Mouse (Mus musculus) heart, adult 2 months (tissue): ENCODE results near the gene Lamb3. TPM values are rescaled to one million over a fixed set of nuclear protein-coding genes. Genes with fewer than 3 reads are reported as not detected.
A peak's percentile ranks its signal among the peaks of the same experiment; 100 is the strongest.

Source experiments
- DNase-seq, 2 experiments: peaks; one replicate each; pipeline ENCODE4 v3.0.0; 2021
- H3K27ac ChIP-seq: fragments of 200-600 bp; 2 replicates; pipeline ENCODE4 v1.8.1; 2022
- H3K27me3 ChIP-seq: fragments of 200-500 bp; 2 replicates; pipeline ENCODE4 v1.6.1; 2012; ENCODE audit warnings: mild to moderate bottlenecking, low read length, inconsistent platforms, mixed read lengths; ENCODE audit not compliant: control insufficient read depth, insufficient read depth
- H3K36me3 ChIP-seq: fragments of 200-500 bp; 2 replicates; pipeline ENCODE4 v1.6.1; 2012; ENCODE audit warnings: low read length, inconsistent platforms; ENCODE audit not compliant: control insufficient read depth, insufficient read depth
- H3K4me1 ChIP-seq: fragments of 200-500 bp; 2 replicates; pipeline ENCODE4 v1.6.1; 2011; ENCODE audit warnings: low read length; ENCODE audit not compliant: control insufficient read depth, insufficient read depth
- H3K4me3 ChIP-seq: fragments of 200-600 bp; 2 replicates; pipeline ENCODE4 v1.8.1; 2022
- H3K79me2 ChIP-seq: fragments of 200-500 bp; replicated peaks from 2 replicates; pipeline ENCODE4 v1.6.1; 2012; ENCODE audit warnings: mild to moderate bottlenecking, inconsistent platforms, low read length, moderate library complexity, mixed read lengths; ENCODE audit not compliant: control insufficient read depth, insufficient read depth
- H3K9ac ChIP-seq: fragments of 200-500 bp; 2 replicates; pipeline ENCODE4 v1.6.1; 2012; ENCODE audit warnings: low read depth, mild to moderate bottlenecking, control low read depth, inconsistent platforms, low read length, mixed read lengths
- CTCF ChIP-seq: fragments of 200-600 bp; IDR thresholded peaks from 2 replicates; pipeline ENCODE4 v1.8.1; 2022; ENCODE audit warnings: antibody characterized with exemption, mild to moderate bottlenecking, moderate library complexity
- EP300 ChIP-seq: fragments of 200-500 bp; IDR thresholded peaks from 2 replicates; pipeline ENCODE4 v1.6.1; 2011; ENCODE audit warnings: low read depth, low read length, control low read depth; ENCODE audit not compliant: insufficient read depth
- POLR2A ChIP-seq: fragments of 200-500 bp; IDR thresholded peaks from 2 replicates; pipeline ENCODE4 v1.6.1; 2011; ENCODE audit warnings: mild to moderate bottlenecking, low read depth, low read length, control low read depth; ENCODE audit not compliant: insufficient read depth
- WGBS: fragments of 180-500 bp; shearing (Covaris S2); methylation state at CpG from one replicate; pipeline ENCODE4 v1.1.7; 2018; 5-methylcytosine and 5-hydroxymethylcytosine counted together
- intact Hi-C: fragments of 180-260 bp; cut with DNase I; formaldehyde crosslinking; loops from one replicate; pipeline ENCODE4 v1.15.1; 2025
- polyA plus RNA-seq: library from polyadenylated mRNA; depleted of rRNA; stranded (reverse); fragments of >200 nt; gene quantifications from 2 replicates; pipeline ENCODE4 v1.2.3, GENCODE M21; 2012
- total RNA-seq, 2 experiments: library from RNA; stranded (reverse); gene quantifications; 2 replicates each; pipeline ENCODE4 v1.2.3; 2021

The Lamb3 gene
- total and polyA plus RNA-seq, 3 experiments = 9.2 to 11.9 (median 11.4) TPM

DNA sequence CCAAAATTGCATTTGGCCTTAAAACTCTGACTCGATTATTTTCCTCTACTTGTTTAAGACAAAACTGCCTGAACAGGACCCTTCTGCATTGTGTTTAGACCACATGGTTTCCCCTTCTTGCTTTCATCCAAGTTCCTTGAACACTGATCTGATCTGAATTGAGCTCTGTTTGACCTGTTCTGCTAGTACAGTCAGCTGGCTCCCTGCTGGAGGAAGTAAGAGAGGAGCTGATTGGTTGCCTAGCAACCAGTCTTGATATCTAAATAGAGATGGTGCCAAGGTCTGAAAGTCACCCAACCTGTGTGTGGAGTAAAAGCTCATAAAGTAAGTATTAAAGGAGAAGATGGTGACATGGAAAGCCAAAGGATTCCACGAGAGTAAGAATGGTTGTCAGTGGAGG is 37.6 kb upstream of the Lamb3 start:
- Histone ChIP-seq H3K27ac (no peak overlapping the region), H3K36me3 (no peaks in the 10 kb centered on the region), H3K79me2 (no peaks in the 10 kb centered on the region), H3K4me3 (no peak overlapping the region), H3K27me3 (no peaks in the 10 kb centered on the region), H3K9ac (no peak overlapping the region), H3K4me1 (peaks cover 9% of the 10 kb centered on the region)
- DNase-seq = peak in 1 of 2 experiments; percentile 24
- WGBS = 51% methylated on average over 2 of the region's 2 CpGs
- no peak for TF ChIP-seq EP300
- TF ChIP-seq CTCF = no peak
- TF ChIP-seq POLR2A = no peak
- intact Hi-C loops = no loop called here

DNA sequence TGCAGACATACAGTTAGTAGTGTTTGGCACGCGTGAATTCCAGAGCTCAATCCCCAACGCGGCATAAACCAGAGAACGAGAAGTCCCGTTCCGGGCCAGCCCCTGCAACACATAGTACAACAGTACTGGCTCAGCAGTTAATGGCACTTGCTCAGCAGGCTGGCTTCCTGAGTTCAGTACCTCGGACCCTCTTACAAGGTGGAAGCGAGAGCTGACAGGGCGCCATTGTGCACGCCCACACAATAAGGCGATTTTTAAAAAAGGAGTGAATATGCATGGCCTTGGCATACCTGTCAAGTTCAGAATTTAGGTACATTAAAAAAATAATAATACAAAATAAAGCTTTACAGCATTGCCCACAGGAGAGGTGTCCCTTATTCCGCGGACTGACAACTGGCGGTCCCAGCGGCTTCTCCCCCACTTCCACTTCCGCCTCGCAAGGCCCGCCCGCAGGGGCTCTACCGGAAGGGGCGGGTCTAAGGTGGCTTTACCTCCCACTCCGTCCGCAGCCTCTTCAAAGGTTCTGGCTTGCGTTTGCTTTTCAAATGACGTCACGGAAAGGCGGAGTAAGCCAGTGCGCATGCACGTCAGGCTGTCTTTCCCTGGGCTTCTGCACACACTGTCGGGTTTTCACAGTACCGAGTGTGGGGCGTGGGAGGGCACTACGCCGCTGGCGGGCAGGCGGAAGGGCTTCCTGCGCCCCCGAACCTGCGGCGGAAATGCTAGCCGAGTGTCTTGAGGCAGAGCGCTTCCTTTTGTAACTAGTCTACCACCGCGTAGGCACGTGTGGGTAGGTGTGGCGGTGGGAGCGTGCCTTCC is 34.3 kb upstream of the Lamb3 start:
- WGBS = under 1% methylated on average over 48 of the region's 48 CpGs
- DNase-seq = peak; percentile 96 to 97
- Histone ChIP-seq H3K27me3 (no peaks in the 10 kb centered on the region), H3K36me3 (no peaks in the 10 kb centered on the region), H3K4me1 (peaks cover 11% of the 10 kb centered on the region), H3K79me2 (no peaks in the 10 kb centered on the region), H3K27ac (peak overlapping the region; percentile 95), H3K4me3 (peak overlapping the region; percentile 87), H3K9ac (peak overlapping the region; percentile 96)
- peak; percentile 82 for TF ChIP-seq EP300
- TF ChIP-seq CTCF = no peak
- TF ChIP-seq POLR2A = peak; percentile 97
- intact Hi-C loops = loop anchor here (1.0 kb wide), 1 partner anchor 43 kb away; the partner anchor contains the start of gene Diexf

DNA sequence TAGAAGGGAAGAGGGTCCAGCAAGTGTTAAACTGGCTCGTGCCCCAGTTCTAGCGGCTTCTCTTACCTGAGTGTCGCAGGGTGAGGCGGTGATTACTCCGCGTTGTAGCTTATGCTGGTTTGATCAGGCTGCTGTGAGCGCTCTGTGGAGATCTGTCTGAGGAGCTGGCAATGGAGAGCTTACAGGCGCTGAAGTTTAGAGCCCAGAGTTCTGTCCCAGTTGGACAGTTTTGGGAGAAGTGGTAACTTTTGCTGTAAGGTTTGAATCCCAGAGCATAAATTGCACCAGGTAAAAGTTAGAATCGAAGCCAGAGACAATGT is 33.7 kb upstream of the Lamb3 start:
- Histone ChIP-seq H3K36me3 (no peaks in the 10 kb centered on the region), H3K4me3 (peak overlapping the region; percentile 87), H3K9ac (peak overlapping the region; percentile 96), H3K27me3 (no peaks in the 10 kb centered on the region), H3K79me2 (no peaks in the 10 kb centered on the region), H3K27ac (peak overlapping the region; percentile 95), H3K4me1 (peaks cover 11% of the 10 kb centered on the region)
- no peak for TF ChIP-seq POLR2A
- no peak for TF ChIP-seq EP300
- no peak for TF ChIP-seq CTCF
- DNase-seq = no peak
- 12% methylated on average over 9 of the region's 9 CpGs for WGBS
- intact Hi-C loops = loop anchor here (1.0 kb wide), 1 partner anchor 43 kb away; the partner anchor contains the start of gene Diexf

DNA sequence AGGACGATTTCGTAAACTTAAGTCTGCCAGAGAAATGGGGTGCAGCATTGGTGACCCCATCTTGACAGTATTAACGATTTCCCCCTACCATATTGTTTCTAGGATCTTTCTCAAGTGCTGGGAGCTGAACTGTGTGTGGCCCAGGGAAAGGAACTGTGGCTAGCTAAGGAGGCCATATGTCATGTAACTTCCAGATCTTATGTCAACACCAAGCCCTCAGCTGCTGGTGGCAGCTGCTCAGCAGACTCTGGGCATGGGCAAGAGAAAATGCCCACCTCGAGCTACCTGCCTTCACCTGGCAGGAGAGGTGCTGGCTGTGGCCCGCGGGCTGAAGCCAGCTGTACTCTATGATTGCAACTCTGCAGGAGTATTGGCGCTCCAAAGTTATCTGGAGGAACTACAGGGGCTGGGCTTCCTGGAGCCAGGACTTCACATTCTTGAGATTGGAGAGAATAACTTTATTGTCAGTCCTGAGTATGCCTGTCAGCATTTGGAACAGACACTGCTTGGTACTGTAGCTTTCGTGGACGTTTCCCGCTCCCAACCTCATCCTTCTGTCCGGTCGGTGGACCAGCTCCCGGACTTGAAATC is 33.3 kb upstream of the Lamb3 start:
- intact Hi-C loops = no loop called here
- Histone ChIP-seq H3K4me1 (peaks cover 11% of the 10 kb centered on the region), H3K4me3 (peak overlapping the region; percentile 87), H3K27me3 (no peaks in the 10 kb centered on the region), H3K9ac (no peak overlapping the region; the same call in none of the 2 replicates), H3K79me2 (no peaks in the 10 kb centered on the region), H3K36me3 (no peaks in the 10 kb centered on the region), H3K27ac (peak overlapping the region; percentile 95)
- DNase-seq = peak in 1 of 2 experiments; percentile 25
- TF ChIP-seq POLR2A = no peak
- no peak for TF ChIP-seq CTCF
- TF ChIP-seq EP300 = no peak
- 39% methylated on average over 13 of the region's 13 CpGs for WGBS

DNA sequence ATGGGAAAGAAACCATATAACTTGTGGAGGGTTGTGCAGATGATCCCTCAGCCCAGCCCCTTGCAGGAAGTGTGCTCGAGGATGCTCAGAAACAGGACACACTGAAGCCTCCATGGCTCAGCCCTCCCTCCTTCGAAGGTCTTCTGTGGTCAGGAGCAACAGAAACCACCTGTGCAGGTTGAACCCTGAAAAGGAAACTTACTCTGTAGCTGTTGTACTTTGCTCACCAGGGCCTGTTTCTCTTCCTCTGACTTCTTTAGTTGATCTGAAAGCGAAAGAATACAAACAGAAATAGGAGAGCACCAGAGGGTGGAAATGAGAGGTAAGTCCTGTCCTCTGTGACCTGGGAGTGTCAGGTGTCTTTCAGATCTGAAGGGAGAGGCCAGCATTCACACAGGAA is 26.4 kb upstream of the Lamb3 start:
- H3K79me2 ChIP-seq = no peaks in the 10 kb centered on the region
- no peak for DNase-seq
- WGBS = 76% methylated on average over 3 of the region's 3 CpGs
- H3K27me3 ChIP-seq = no peaks in the 10 kb centered on the region
- intact Hi-C loops = no loop called here
- H3K4me3 ChIP-seq = no peak overlapping the region
- no peak overlapping the region for H3K27ac ChIP-seq
- H3K36me3 ChIP-seq = no peaks in the 10 kb centered on the region
- H3K4me1 ChIP-seq = no peaks in the 10 kb centered on the region
- no peak overlapping the region for H3K9ac ChIP-seq
- TF ChIP-seq POLR2A = no peak
- TF ChIP-seq CTCF = no peak
- no peak for TF ChIP-seq EP300

DNA sequence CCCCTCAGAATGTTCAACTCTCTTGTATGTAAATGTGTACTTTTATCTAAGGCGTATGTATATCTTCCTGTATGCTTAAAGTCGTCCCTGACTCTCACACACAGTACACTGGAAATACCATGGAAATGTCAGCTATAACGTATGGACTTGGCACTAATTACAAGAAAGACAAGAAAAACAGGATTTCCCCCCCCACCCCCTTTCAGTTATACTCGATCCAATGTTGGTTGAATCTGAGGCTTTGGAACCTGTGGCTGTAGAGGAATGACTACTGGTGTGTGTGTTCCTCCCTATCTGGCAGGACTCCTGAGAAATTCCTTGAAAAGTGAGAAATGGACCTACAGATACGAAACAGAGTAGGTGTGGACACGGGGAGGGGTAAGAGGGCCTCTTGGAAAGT is 19.2 kb upstream of the Lamb3 start:
- 76% methylated on average over 6 of the region's 6 CpGs for WGBS
- DNase-seq = no peak
- Histone ChIP-seq H3K36me3 (peaks cover 2% of the 10 kb centered on the region; the same call in 1 of the 2 replicates), H3K9ac (no peak overlapping the region), H3K27ac (no peak overlapping the region; the same call in 1 of the 2 replicates), H3K4me1 (peaks cover 17% of the 10 kb centered on the region), H3K79me2 (no peaks in the 10 kb centered on the region), H3K27me3 (no peaks in the 10 kb centered on the region), H3K4me3 (no peak overlapping the region)
- intact Hi-C loops = no loop called here
- TF ChIP-seq CTCF (no peak), EP300 (no peak), POLR2A (no peak)
